Mouse (Mus musculus) limb, embryonic 12.5 days (tissue): Measurements from ENCODE around the gene Pank2. TPM values are rescaled to one million over a fixed set of nuclear protein-coding genes. Genes with fewer than 3 reads are reported as not detected.

Experiments
- ATAC-seq: fragments of 200-750 bp; cut with Nextera tagmentation; 2 replicates; pipeline ENCODE4 v1.8.0; 2017; ENCODE audit warnings: low read depth, moderate TSS enrichment; ENCODE audit not compliant: insufficient number of reproducible peaks, insufficient read depth, low FRiP score, low TSS enrichment
- H3K27ac ChIP-seq: fragments of 300-500 bp; sonication (generic); 2 replicates; pipeline ENCODE4 v1.5.1; 2016; ENCODE audit warnings: mild to moderate bottlenecking, moderate library complexity
- H3K27me3 ChIP-seq: fragments of 300-500 bp; sonication (generic); 2 replicates; pipeline ENCODE4 v1.6.1; 2016; ENCODE audit warnings: mild to moderate bottlenecking, moderate library complexity
- H3K36me3 ChIP-seq: fragments of 300-500 bp; sonication (generic); 2 replicates; pipeline ENCODE4 v1.6.1; 2016; ENCODE audit warnings: mild to moderate bottlenecking, moderate library complexity
- H3K4me1 ChIP-seq: fragments of 300-500 bp; sonication (generic); replicated peaks from 2 replicates; pipeline ENCODE4 v1.6.1; 2016
- H3K4me2 ChIP-seq: fragments of 300-500 bp; sonication (generic); 2 replicates; pipeline ENCODE4 v1.6.1; 2016; ENCODE audit warnings: mild to moderate bottlenecking, moderate library complexity
- H3K4me3 ChIP-seq: fragments of 300-500 bp; sonication (generic); replicated peaks from 2 replicates; pipeline ENCODE4 v1.5.1; 2016; ENCODE audit warnings: mild to moderate bottlenecking
- H3K9ac ChIP-seq: fragments of 300-500 bp; sonication (generic); replicated peaks from 2 replicates; pipeline ENCODE4 v1.6.1; 2016; ENCODE audit warnings: mild to moderate bottlenecking, moderate library complexity
- H3K9me3 ChIP-seq: fragments of 300-500 bp; sonication (generic); 2 replicates; pipeline ENCODE4 v1.6.1; 2016; ENCODE audit warnings: mild to moderate bottlenecking, moderate library complexity
- WGBS: fragments of 180-500 bp; shearing (Covaris S2); methylation state at CpG from one replicate; pipeline ENCODE4 v1.1.7; 2016; 5-methylcytosine and 5-hydroxymethylcytosine counted together
- polyA plus RNA-seq: library from polyadenylated mRNA; unstranded; fragments of >200 nt; fragmentation: Nextera tagmentation; extraction: Ambion mirVana; gene quantifications from 2 replicates; pipeline ENCODE4 v1.2.1, GENCODE M21; 2016

The Pank2 gene
- polyA plus RNA-seq, 1 experiment from 2014 or later: 59.7 TPM

- peak; percentile 100 for ATAC-seq
- H3K36me3 ChIP-seq: peaks cover 9% of the 10 kb centered on the region; the same call in 1 of the 2 replicates
- H3K27ac ChIP-seq: peak within 1 kb of the TSS; percentile 79
- no peaks in the 10 kb centered on the region for H3K9me3 ChIP-seq
- peaks cover 18% of the 10 kb centered on the region for H3K4me1 ChIP-seq
- no peaks in the 10 kb centered on the region; the same call in 1 of the 2 replicates for H3K27me3 ChIP-seq
- H3K4me3 ChIP-seq: peak within 1 kb of the TSS; percentile 56
- WGBS: 10% methylated on average over 29 of the region's 29 CpGs
- peak within 1 kb of the TSS; percentile 81 for H3K4me2 ChIP-seq
- H3K9ac ChIP-seq: peak within 1 kb of the TSS; percentile 76
Measured at GRCm38 (mm10) chr2:131233307-131234126, 28.8 kb upstream of the Pank2 start, which contains the start of gene Mavs. Gene Mavs (plus strand): TSS chr2:131234063.

DNA sequence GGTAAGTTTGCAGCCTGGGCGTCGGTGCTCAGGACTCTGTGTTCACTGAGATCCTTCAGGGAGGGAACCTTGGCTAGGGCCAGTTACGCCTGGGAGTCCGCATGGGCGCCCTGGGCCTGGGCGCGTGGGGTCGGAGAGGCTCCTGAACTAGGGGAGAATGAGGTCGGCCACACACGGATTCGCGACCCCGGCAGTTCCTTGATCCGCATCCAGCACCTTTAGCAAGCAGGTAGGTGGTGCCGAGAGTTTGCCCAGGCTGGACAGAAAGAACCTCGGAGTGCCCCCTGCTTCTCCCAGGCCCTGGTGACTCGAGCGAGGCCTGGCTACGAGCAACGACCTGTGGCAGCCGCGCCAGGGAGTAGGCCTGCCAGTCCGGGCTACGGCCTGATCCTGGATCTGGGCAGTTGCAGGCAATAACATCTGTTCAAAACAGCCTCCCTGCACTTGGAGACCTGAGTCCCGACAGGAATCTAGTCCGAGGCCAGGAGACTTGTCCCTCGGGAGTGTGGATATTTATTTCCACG, 28.1 kb upstream of the Pank2 start:
- peaks cover 18% of the 10 kb centered on the region for H3K4me1 ChIP-seq
- ATAC-seq: no peak
- peak overlapping the region; percentile 81 for H3K4me2 ChIP-seq
- no peaks in the 10 kb centered on the region for H3K9me3 ChIP-seq
- H3K4me3 ChIP-seq: peak overlapping the region; percentile 56
- peak overlapping the region; percentile 75 for H3K27ac ChIP-seq
- peak overlapping the region; percentile 76 for H3K9ac ChIP-seq
- WGBS: 10% methylated on average over 28 of the region's 28 CpGs
- peaks cover 16% of the 10 kb centered on the region; the same call in 1 of the 2 replicates for H3K36me3 ChIP-seq
- no peaks in the 10 kb centered on the region; the same call in 1 of the 2 replicates for H3K27me3 ChIP-seq

DNA sequence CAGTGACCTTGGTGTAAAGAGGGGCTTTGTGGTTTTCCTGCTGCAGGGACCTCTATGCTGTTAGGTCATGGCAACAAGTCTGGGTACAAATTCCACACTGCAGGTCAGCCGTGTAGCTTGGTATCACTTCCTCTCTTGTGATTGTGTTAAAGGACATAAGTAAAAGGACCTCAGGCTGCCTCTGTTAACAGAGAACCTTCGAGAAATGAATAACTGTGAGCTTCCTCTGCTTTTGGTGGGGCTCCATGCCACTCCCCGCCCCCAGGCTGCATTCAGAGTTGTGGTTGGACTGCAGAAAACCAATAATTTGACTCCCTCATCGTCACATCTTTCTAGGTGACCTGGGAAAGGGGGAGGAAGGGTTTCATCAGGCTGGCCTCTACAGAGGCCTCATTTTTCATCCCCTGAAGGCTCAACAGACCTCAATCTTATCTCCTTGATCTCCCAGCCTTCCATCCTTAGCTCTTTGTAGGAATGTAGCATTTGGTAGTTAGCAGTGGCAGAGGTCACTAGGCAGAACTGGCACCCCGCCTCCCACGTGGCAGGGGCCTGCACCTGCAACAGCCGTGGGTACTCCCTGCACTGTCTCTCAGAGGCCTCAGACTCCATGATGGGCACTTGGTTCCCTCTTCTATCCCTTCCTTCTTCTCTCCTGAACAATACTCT, 27.2 kb upstream of the Pank2 start:
- Histone ChIP-seq H3K9me3 (no peaks in the 10 kb centered on the region), H3K4me3 (peak overlapping the region; percentile 56), H3K4me1 (peaks cover 18% of the 10 kb centered on the region), H3K27ac (no peak overlapping the region), H3K36me3 (peaks cover 25% of the 10 kb centered on the region), H3K27me3 (no peaks in the 10 kb centered on the region; the same call in 1 of the 2 replicates), H3K4me2 (peak overlapping the region; percentile 81), H3K9ac (peak overlapping the region; percentile 31; the same call in 1 of the 2 replicates)
- WGBS: 82% methylated on average over 7 of the region's 7 CpGs
- no peak for ATAC-seq

- ATAC-seq: no peak
- no peaks in the 10 kb centered on the region for H3K9me3 ChIP-seq
- no peaks in the 10 kb centered on the region for H3K27me3 ChIP-seq
- H3K27ac ChIP-seq: no peak overlapping the region
- H3K4me1 ChIP-seq: no peaks in the 10 kb centered on the region
- no peak overlapping the region for H3K9ac ChIP-seq
- no peak overlapping the region for H3K4me3 ChIP-seq
- peaks cover 89% of the 10 kb centered on the region for H3K36me3 ChIP-seq
- no peak overlapping the region for H3K4me2 ChIP-seq
Measured at GRCm38 (mm10) chr2:131242180-131242579, 20.1 kb upstream of the Pank2 start.

- H3K27ac ChIP-seq: no peak overlapping the region
- H3K4me3 ChIP-seq: no peak overlapping the region
- WGBS: 87% methylated on average over 7 of the region's 7 CpGs
- H3K4me1 ChIP-seq: no peaks in the 10 kb centered on the region
- H3K9me3 ChIP-seq: no peaks in the 10 kb centered on the region
- no peaks in the 10 kb centered on the region for H3K27me3 ChIP-seq
- no peak for ATAC-seq
- H3K9ac ChIP-seq: no peak overlapping the region
- H3K36me3 ChIP-seq: peaks cover 93% of the 10 kb centered on the region
- H3K4me2 ChIP-seq: no peak overlapping the region
Measured at GRCm38 (mm10) chr2:131242929-131243328, 19.4 kb upstream of the Pank2 start.

GRCm38 (mm10) chr2:131253681-131254328, 8.5 kb upstream of the Pank2 start:
- peak overlapping the region; percentile 22 for H3K4me2 ChIP-seq
- H3K9me3 ChIP-seq: no peaks in the 10 kb centered on the region
- H3K36me3 ChIP-seq: peaks cover 1% of the 10 kb centered on the region
- H3K4me1 ChIP-seq: peaks cover 17% of the 10 kb centered on the region
- no peaks in the 10 kb centered on the region for H3K27me3 ChIP-seq
- H3K27ac ChIP-seq: peak overlapping the region; percentile 69; the same call in 1 of the 2 replicates
- 23% methylated on average over 7 of the region's 7 CpGs for WGBS
- peak; percentile 35 for ATAC-seq
- H3K4me3 ChIP-seq: no peak overlapping the region
- no peak overlapping the region for H3K9ac ChIP-seq

DNA sequence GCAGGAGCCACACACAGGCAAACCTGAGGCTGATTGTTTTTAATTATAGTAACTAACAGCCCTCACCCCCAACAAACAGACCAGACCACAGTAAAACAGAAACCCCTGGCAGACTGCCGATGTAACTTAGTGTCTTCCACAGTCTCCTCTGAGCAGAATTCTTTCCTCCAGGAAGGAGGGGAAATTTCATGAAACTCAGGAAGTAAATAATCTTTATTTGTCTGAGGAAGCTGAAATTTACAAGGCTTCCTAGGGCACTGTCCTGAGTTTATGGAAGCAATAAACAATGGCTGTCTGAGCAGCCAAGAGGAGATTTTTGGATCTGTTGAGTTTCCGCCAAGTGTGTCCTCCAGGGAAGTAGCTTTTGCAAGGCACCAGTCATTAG, 8.0 kb upstream of the Pank2 start:
- no peaks in the 10 kb centered on the region for H3K27me3 ChIP-seq
- WGBS: 34% methylated on average over 2 of the region's 2 CpGs
- H3K9ac ChIP-seq: no peak overlapping the region
- H3K36me3 ChIP-seq: no peaks in the 10 kb centered on the region
- H3K9me3 ChIP-seq: no peaks in the 10 kb centered on the region
- peak; percentile 49; the same call in 1 of the 2 replicates for ATAC-seq
- peaks cover 17% of the 10 kb centered on the region for H3K4me1 ChIP-seq
- peak overlapping the region; percentile 22; the same call in 1 of the 2 replicates for H3K4me2 ChIP-seq
- H3K4me3 ChIP-seq: no peak overlapping the region
- H3K27ac ChIP-seq: peak overlapping the region; percentile 69; the same call in 1 of the 2 replicates

GRCm38 (mm10) chr2:131255738-131256137, 6.6 kb upstream of the Pank2 start:
- no peaks in the 10 kb centered on the region for H3K27me3 ChIP-seq
- H3K9ac ChIP-seq: no peak overlapping the region
- peaks cover 17% of the 10 kb centered on the region for H3K4me1 ChIP-seq
- no peak overlapping the region for H3K27ac ChIP-seq
- no peaks in the 10 kb centered on the region for H3K36me3 ChIP-seq
- H3K4me3 ChIP-seq: no peak overlapping the region
- 60% methylated on average over 3 of the region's 3 CpGs for WGBS
- ATAC-seq: no peak
- H3K9me3 ChIP-seq: no peaks in the 10 kb centered on the region
- no peak overlapping the region for H3K4me2 ChIP-seq

DNA sequence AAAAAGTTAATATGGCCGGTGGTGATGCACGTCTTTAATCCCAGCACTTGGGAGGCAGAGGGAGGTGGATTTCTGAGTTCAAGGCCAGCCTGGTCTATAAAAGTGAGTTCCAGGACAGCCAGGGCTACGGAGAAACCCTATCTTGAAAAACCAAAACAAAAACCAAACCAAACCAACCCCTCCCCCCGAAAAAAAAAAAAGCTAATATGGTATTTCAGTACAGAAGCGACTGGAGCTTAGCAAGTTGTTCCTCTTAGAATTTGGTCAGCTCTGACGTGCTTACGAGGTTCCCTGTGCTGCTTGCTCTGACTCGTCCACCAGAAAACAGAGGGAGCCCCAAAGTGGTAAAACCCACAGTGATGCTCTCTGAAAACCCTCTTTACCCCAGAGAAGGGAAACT, 3.6 kb upstream of the Pank2 start:
- H3K4me1 ChIP-seq: peaks cover 18% of the 10 kb centered on the region
- WGBS: 64% methylated on average over 8 of the region's 8 CpGs
- H3K4me3 ChIP-seq: no peak overlapping the region
- H3K9ac ChIP-seq: no peak overlapping the region
- H3K27me3 ChIP-seq: no peaks in the 10 kb centered on the region
- no peaks in the 10 kb centered on the region for H3K36me3 ChIP-seq
- H3K9me3 ChIP-seq: no peaks in the 10 kb centered on the region
- ATAC-seq: no peak
- no peak overlapping the region for H3K4me2 ChIP-seq
- H3K27ac ChIP-seq: no peak overlapping the region

- WGBS: 62% methylated on average over 9 of the region's 9 CpGs
- Histone ChIP-seq H3K9me3 (no peaks in the 10 kb centered on the region), H3K27ac (peak overlapping the region; percentile 100)
Measured at GRCm38 (mm10) chr2:131260544-131261307, 1.6 kb upstream of the Pank2 start.

More at GRCm38 (mm10) chr2:131260544-131261307, 1.6 kb upstream of the Pank2 start:
- peaks cover 25% of the 10 kb centered on the region for H3K4me1 ChIP-seq
- H3K4me2 ChIP-seq: peak overlapping the region; percentile 75; the same call in 1 of the 2 replicates
- H3K36me3 ChIP-seq: no peaks in the 10 kb centered on the region
- no peak overlapping the region for H3K4me3 ChIP-seq
- no peak for ATAC-seq
- no peaks in the 10 kb centered on the region for H3K27me3 ChIP-seq
- H3K9ac ChIP-seq: no peak overlapping the region
